Mouse (Mus musculus) embryo, embryonic 11.5 days (tissue): Measurements from ENCODE around the gene Sorbs2.

ENCODE experiments used
- DNase-seq: peaks from one replicate; pipeline ENCODE4 v3.0.0-alpha.2; 2012; ENCODE audit warnings: low read depth, low spot score

The Sorbs2 gene

DNA sequence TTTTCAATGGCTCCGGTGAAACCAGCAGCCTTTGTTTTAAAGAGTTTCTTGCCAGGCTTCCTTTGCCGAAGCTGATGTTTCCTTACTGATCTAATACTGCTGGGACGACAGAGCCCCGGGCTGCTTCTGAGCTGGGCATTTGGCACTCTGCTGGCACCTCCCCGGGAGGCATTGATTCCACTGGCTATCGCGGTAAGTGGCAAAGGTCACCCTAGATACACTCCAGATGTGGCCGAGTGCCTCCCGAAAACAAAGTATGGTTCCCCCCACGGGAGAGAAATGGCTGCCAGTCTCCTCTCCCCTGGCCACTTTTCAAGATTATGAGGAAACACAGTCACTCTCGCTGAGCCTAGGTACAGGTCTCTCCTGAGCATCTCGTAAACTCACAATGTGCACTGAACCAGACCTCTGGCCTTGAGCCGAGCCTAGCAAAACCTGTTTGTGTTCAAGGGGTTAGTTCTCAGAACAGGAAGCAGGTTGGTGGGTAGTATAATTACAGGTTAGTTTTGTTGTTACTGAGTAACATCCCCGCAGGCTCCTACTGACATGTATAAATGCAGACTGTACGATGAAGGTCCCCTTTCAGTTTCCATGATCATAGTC lies 114.1 kb downstream of the Sorbs2 start:
- DNase-seq, result no peak

DNA sequence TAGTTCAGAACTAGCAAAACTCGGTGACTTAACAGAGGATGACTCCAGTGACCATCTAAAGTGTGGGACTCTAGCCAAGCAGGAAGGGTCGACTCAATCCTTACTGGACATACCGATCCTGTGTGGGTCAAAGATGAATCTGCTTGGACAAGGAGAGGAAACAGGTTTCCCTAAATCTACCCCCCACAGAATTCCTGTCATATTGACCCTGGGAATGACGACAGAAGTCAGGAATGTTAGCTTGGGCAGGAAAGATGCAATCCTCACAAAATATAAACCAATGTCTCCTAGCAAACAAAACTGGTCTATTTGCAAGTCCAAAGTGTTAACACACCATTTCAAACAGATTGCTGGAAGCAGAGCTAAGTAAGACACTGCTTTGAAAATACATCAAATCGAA lies 118.8 kb downstream of the Sorbs2 start:
- DNase-seq, result no peak

DNA sequence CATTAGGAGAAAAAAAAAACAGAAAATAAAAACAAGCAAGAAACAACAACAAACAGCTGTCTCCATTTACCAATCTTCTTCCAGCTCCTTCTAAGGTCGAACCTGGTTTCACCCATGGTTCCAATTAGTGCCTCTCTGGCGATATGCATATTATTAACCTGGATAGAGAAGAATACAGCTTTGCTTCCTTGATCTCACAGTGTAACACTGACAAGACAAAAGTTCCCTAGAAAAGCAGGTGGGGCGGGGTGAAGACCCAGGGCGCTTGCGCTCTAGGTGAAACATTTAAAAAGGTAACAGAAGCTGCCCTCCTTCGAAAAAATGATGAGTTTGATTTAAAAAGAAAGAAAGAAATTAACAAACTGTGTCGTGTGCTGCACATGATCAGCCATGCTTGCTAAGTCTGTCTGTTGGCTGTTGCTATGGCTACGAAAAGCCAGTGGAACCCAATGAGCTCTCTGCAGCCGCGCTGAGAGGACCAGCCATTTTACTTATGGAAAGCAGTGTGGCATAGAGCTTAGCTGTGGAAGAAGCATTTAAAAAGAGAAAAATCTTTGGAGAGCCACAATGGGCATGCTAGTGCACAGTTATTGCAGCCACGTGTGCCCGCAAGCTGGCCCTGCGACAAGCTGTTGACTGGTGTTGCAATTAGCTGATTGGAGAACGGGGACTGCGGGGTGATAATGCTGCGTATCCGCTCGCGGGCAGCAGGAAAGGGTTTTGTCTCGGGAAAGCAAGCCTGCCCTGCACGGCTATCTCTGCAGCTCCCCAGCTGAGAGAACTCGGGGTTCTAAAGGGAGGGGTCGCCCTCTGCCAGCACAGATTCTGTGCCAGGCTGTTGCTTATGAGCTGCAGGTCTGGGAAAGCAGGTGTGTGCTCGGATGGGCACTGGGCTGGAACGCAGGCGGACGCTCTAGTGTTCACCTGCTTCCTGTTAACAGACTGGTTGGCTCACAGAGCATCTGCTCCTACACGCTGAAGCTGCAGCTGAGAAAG lies 120.0 kb downstream of the Sorbs2 start:
- peak; percentile 65 for DNase-seq

DNA sequence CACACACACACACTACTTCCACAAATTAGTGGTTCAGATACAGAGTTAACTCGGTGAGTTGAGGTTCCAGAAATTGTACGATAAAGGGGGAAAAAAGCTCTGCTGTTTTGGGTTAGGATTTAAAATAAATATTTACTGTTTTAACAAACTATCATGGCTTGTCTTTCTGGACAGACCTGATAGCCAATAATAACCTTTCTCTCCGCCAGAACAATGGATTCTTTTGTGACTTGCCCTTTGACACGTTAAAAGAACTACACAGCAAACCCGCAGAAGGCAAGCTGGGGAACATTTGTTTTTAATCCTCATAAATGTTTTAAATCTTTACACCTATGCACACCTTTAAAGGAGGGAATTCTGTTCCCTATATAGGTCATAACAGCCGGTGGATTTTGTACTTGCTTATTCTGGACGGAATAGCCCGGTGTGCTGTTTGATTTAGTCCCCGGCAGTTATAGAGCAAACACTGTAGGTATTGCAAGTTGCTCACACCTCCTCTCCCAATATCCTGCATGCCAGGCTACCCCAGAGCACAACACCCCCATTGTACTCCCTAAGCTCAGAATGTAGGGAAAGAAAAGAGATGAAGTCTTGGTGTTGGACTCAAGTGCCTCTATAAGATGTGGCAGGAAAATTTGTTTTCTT lies 121.0 kb downstream of the Sorbs2 start:
- DNase-seq, result no peak

DNA sequence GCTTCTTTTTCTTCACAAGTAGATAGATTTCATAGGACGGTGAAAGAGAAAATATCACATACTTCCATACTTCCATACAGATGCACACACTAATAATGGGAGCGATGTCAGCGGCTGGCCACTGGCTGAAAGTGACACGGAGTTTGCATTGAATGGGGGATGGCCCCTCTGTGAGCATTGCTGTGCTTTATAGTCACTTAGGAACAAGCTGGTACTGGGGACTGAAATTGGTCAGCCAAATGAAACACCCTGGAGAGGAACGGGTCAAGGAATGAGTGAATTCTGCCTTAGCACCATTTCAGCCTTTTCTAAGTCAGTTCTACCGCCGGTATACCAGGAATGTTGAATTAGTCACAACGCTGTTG lies 121.5 kb downstream of the Sorbs2 start:
- DNase-seq, result no peak

DNA sequence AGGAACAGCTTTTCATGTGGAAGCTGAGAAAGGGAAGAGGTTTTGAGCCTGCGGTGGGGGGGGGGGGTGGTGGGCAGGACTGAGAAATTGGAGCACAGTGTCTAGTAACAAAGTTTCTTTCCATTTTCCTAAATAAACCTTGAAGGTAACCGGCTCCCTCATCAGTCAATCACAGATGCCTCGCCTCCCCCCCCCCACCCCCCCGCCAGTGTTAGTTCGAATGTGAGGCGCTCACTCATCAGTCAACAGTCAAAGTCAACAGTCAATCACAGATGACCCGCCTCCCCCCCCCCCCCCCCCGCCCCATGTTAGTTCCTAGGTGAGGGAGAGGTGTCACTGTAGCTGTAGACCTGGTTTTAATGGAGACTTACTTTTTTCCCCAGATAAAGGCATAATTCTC lies 123.4 kb downstream of the Sorbs2 start:
- DNase-seq, result no peak

DNA sequence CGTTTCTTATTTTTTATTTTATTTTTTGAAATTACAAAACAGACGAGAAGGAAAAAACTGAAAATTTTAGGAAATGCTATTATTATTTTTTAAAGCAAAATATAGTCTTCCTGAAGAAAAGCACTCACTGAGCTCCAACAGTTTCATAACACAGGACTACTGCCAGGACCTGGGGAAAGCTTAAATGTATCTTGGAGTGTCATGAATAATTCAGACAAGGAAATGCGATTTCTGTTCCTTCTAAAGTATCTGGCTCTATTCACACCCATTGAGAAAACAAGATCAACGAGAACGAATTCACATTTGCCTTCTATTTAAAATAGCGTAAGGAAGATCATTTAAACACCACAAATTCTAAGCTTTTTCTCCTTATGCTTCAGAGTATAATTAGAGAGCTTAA lies 127.6 kb downstream of the Sorbs2 start:
- no peak for DNase-seq

DNA sequence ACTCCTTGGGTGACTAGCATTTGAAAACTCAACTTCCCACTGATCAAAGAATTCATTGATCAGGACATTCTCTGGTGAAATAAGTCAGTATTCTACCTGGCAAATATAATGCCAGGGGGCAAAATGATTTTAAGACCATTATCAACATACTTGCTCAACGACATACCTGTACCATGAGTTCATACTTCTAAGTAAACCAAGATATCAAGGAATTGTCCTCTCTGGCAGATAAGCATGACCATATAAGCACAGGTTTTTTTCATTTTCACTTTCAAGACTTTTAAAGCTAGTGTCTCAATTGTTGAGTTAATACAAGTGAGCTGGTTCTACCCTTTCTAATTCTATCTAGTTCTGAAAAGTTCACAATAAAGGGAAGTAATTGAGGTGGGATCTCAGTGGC lies 130.2 kb downstream of the Sorbs2 start:
- no peak for DNase-seq

DNA sequence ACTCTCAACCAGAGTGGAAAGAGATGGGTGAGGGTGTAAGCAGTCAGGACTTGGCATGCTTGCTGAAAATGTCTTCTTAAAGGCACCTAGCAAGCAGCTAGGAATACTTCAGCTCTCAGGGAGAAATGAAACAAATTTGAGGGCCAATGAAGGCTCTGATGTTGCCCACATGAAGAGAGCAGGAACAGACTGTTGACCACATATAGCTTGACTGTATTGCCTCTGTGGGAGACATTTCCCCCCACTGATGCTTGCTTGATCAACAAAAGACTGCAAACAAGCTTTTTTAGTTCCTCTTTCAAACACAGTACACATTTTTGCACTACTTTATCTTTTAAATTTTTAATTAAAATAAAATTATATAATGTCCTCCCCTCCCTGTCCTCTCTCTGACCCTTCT lies 131.9 kb downstream of the Sorbs2 start:
- no peak for DNase-seq

DNA sequence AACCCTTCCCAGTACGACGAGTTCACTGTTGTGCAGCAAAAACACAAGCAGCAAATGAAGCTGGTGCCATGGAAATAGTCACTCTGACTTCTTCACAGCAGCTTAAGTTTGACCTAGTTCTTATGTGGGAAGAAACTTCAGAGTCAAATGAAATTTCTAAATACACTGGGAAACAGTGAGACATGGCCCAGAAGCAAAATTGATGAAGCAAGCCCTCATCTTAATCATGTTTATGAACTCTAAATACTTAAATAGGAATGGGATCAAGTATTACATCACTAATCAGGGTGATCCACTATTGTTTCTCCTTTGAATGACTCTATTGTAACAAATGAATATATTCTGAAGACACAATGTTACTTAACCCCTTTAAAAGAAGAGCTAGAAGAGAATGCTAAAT lies 137.1 kb downstream of the Sorbs2 start:
- no peak for DNase-seq

DNA sequence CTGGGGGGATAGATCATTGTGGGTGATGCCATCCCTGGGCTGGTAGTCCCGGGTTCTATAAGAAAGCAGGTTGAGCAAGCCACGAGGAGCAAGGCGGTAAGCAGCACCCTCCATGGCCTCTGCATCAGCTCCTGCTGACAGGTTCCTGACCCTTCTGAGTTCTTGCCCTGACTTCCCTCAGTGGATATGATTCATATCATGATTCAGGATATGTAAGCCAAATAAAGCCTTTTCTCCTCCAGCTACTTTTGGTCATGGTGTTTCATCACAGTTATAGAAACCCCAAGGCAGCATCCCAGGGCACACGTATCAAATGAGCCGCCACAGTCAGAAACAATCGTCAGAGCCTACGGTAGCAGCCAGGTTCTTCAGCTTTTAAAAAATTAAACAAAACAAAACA lies 141.5 kb downstream of the Sorbs2 start:
- no peak for DNase-seq

DNA sequence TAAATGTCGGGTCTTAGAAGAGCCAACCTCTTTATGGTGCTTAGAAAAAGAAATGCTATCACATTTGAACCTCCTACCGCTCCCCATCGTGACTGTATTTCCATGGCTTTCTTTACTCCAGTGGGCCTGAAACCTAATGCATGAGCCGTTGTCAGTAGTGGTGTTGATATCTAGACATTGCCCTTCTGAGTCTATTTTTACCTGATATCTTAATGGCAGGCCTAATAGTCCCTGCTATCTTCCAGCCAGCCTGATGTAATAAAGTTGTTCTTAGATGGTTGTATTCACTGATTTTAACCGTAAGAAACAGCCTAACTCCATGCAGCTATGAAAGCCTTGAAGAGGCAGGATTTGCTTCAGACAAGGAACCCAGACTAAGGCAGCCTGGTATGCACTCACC lies 142.4 kb downstream of the Sorbs2 start:
- no peak for DNase-seq

DNA sequence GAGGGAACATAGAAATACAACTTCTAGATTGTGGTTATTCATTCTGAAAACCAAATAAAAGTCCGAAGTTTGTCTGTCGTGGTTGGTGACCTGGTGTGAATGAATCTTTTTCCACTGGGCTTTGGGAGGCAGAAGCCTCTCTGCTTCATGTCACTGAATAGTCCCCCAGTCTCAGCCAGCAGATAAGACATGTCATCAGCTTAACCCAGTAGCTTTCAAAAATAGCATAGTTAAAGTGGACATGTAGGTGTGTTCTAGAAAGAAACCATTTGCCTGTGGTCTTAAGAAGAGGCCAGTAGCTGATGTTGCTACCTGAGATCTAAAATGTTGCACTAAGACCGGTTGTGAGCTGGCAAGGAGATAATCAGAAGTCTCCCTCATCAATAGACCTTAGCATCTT lies 150.4 kb downstream of the Sorbs2 start:
- DNase-seq, result no peak

DNA sequence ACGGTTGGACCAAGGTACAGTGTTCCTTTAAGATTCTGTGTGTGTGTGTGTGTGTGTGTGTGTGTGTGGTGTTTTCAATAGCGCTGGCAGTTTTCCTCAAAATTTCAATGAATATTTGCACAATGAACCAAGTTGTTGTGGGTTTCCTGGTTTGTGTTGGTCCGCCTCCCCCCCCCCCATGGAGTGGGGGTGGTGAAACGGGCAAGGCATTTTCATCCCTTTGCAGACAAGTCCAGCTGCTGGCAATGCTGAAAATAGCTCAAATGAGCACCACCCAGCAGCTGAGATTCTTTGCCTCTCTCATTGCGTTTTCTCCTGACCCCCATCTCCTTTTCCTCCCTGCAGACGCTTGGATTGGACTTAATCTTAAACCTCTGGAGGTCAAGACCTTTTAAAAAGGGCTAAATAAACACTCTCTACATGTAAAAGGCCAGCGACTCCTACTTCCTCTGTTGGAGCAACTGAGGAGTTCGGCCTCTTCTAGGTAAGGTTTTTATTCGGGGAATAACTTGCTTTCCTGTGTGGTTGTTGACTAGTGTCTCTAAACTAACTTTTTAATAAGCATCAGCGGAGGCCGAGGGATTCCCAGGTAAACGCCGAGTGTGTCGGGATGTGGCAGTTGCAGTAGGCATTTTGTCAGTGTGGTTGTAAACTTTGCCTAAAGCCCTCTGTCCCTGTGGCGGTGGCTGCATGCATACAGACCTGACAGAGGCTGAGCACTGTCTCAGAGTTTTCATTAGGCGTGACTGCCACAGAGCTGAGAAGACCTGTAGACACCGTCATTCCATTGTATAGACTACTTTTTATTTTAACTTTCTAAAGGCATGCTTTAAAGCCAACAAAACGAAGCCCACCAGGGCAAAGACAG lies 151.1 kb downstream of the Sorbs2 start:
- DNase-seq, result no peak

DNA sequence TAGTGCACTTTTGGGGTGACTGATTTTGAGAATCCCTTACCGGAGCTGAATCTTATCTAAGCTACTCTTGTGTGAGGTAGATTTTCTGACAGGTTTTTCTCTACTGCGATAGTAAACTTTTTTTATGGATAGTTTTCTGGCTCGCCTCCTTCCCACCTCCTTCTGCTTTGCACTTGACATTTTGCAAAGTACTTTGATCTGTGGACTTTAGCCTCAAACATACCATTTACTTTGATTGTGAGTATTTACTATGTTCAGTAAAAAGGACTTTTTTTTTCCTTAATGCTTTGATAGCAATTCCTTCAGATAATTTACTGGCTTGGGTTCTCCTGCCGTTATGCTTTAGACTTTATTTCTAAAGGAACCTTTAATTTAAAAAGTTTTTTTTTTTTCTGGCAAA lies 151.9 kb downstream of the Sorbs2 start:
- DNase-seq, result no peak

DNA sequence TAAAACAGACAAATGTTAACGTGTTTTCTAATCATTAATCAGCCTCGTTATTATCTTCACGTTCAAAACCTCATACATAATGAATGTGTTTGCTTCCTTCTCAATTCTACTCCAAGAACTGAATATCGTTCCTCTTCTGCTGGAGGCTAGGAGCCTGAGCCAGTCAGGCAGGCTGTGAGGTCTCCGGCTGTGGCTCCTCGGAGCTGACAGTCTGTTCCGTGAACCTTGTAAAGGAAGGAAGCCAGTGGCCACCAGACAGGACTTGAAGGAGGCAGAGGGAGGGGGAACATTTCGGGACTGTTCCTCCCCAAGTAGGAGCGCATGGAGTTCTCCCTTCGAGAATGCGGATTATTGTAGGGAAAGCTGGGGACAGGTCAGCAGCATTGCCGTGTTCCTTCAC lies 153.0 kb downstream of the Sorbs2 start:
- no peak for DNase-seq

DNA sequence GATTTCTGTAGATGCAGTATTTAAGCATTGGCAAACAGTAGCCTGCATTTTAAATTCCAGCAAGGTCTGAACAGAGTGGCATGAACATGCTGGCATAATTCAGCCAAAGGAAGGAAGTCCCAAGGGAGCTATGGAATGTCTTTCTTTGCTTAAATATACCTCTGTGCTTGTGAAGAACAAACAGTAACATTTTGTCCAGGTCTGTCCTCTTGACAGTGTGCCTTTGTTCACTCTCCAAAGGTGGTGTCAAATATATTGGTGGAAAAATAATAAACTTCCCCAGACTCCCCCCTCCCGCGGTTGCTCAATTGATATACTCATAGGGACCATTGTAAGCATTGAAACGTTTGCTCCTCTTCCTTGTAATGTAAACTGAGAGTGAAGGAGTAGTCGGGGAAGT lies 154.0 kb downstream of the Sorbs2 start:
- no peak for DNase-seq

DNA sequence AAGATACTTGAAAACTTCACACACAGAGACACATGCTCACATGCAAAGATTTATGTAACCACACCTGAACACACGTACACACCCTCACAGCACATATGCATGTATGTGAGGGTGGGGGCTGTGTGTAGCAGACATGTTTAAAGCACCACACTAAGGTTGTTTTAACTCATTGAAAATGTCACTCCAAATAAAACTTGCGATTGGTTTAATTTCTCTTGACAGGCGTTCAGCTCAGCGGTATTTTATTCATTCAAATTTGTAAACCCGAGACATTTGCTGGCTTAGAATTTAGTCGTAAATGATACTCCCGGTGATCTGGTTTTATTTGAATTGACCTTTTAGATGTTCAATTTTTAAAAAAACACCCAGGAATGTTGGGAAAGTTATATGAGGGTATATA lies 158.6 kb downstream of the Sorbs2 start:
- no peak for DNase-seq

DNA sequence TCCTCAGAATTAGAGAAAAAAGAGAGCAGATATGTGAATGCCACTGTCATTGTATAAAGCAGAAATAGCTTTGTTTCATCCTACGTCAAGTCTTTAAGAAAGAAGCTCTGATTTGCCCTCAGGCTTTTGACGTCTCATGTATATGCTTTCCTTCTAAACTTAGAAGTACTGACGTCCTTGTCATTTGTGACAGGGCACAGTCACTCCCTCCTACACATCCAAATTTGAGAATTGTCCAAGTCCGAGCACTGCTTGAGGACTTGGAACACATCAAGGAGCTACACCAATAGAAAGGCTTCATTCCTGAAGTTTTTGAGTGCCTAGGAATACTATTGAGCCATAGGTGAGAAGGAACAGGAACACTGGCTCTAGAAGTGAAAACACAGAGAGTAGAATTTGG lies 165.6 kb downstream of the Sorbs2 start:
- no peak for DNase-seq

DNA sequence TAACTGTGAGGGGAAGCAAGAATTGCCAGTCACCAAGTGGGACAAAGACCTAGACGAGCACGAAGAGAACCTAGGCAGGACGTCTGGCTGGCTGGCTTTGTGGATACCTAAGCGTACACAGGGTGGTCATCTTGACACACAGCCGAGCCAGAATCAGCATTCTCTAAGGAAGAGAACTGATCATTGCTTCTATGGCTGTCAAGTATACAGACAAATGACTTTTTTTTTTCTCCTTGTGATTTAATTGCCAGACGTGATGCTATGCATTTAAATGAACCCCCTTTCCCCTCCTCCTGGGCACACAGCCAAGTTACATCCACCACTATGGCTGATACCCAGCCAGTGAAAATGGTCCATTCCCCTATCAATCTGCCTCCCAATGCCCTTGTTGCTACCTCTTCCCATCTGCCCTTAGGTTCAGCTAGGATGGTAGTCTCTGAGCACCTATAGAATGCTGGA lies 168.3 kb downstream of the Sorbs2 start:
- no peak for DNase-seq

DNA sequence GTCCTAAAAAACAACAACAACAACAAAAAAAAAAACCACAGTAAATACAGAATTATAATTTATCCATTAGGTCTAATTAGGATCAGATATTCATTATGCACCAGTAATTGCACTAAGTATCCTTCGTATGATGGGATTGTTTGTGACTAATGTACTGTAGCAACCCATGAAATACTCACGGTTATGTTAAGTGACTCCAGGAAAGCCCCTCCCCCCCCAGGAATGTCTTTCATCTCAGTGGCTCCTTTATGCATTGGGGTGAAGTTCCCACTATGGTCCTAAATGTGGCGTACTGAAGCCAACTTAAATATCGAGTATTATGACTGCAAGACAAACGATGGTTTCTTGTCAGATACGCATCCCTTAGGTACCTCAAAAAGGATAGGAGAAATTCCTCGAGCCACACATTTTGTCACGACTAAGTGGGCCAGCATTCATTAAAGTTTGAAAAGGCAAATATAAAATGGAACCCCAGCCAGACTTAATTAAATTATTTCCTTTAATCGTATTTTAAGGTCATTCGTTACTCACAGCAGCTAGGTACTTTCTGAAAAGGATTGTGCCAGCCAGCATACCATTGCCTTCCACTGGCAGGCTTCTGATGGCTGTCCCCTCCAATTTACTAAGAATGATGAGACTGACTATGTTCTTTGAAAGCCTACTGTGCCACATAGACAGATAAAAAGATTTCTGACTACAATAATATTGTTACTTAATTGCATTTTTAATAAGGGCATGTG lies 169.7 kb downstream of the Sorbs2 start:
- no peak for DNase-seq
